Mouse (Mus musculus) embryonic fibroblast, embryonic 13.5 days (primary cell): ENCODE results near the gene Naif1. TPM values are rescaled to one million over a fixed set of nuclear protein-coding genes. Genes with fewer than 3 reads are reported as not detected.

ENCODE experiments used
- H3K27ac ChIP-seq: 2 replicates; pipeline ENCODE4 v1.5.1; 2012; ENCODE audit warnings: low read length, control low read depth, inconsistent platforms; ENCODE audit not compliant: insufficient read depth
- H3K4me1 ChIP-seq: 2 replicates; pipeline ENCODE4 v1.6.1; 2011; ENCODE audit warnings: low read length; ENCODE audit not compliant: control insufficient read depth, insufficient read depth
- H3K4me3 ChIP-seq: 2 replicates; pipeline ENCODE4 v1.5.1; 2011; ENCODE audit warnings: mild to moderate bottlenecking, control low read depth, low read length; ENCODE audit not compliant: insufficient read depth
- CTCF ChIP-seq: IDR thresholded peaks from 2 replicates; pipeline ENCODE4 v1.5.1; 2011; ENCODE audit warnings: mild to moderate bottlenecking, control low read depth, low read length, moderate library complexity, borderline replicate concordance; ENCODE audit not compliant: insufficient read depth
- POLR2A ChIP-seq: IDR thresholded peaks from 2 replicates; pipeline ENCODE4 v1.6.1; 2011; ENCODE audit warnings: low read depth, mild to moderate bottlenecking, control low read depth, low read length, moderate library complexity
- polyA plus RNA-seq: library from polyadenylated mRNA; stranded (reverse); fragments of >200 nt; gene quantifications from 2 replicates; pipeline ENCODE4 v1.2.4, GENCODE M21; 2011; ENCODE audit warnings: low read depth; ENCODE audit not compliant: missing spikeins, insufficient read length

The Naif1 gene
- polyA plus RNA-seq, 1 experiment: 3.8 TPM

DNA sequence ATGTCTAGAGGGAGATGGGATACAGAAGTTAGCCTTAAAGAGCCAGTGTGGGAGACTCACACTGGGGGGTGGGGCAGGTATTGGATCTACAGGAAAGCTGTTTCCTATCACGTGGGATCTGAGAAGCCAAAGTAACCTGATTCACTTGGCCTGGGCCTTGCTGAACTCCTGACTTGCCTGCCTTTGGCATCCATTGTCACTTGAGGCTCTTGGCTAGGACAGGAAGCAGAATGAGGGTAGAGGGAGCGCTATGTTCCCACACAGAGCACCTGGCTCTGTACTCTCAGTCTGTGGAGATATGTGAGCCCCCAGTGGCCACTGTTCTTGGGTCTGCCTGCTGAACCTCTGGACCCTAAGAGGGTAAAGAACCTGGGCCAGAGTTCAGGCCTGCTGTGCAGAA is 33.7 kb upstream of the Naif1 start:
- Histone ChIP-seq H3K4me3 (no peak overlapping the region), H3K4me1 (no peaks in the 10 kb centered on the region), H3K27ac (no peak overlapping the region)
- TF ChIP-seq POLR2A: no peak
- no peak for TF ChIP-seq CTCF

DNA sequence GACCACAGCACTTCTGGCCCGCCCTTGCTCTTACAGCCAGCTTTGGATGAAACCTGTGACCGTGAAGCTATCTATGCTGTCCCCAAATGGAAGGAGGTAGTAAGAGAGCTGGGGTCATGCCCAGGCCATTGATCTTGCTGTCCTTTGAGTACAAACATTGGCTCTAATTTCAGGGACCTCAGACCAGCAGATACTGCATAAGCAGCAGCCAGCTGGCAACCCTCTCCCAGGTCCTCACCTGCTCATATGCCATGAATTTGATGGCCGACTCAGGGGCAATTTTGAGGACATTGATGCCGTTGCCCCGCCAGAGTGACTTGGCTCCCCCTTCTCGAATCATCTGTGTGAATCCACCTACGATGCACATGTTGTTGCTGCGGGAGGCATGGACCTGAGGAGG is 32.8 kb upstream of the Naif1 start:
- no peak overlapping the region for H3K27ac ChIP-seq
- H3K4me1 ChIP-seq: peaks cover 1% of the 10 kb centered on the region
- H3K4me3 ChIP-seq: no peak overlapping the region
- TF ChIP-seq POLR2A (no peak), CTCF (no peak)

DNA sequence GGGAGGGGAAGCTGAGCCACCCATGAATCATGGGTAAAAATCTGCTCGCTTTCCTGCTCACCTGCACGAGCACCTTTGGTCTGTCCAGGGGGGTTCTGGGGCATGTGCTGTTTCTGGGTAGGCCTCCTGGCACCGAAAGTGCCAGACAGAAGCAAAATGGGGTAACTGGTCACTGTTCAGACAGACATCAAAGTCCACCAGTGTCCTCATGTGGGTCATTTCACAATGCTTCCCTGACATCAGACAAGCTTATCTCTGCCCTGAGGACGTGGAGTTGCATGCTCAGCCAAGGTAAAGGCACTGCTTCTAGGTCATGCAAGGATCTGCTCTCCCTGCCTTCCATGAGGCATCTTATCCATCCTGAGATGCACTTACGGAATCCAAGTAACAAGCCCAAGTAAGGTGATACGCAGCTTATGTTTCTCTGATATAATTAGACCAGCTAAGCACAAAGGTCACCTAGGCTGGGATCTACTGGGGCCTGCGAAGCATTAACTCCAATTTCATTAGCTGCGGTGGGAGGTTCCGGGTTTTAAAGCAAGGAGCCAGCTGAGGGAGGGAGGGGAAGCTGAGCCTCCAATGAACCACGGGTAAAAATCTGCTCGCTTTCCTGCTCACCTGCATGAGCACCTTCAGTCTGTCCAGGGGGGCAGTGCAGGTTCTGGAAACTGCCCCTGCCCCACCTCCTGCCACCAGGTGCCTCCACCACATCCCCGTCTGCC is 31.7 kb upstream of the Naif1 start:
- Histone ChIP-seq H3K27ac (no peak overlapping the region), H3K4me1 (peaks cover 8% of the 10 kb centered on the region), H3K4me3 (no peak overlapping the region)
- TF ChIP-seq POLR2A (no peak), CTCF (no peak)

DNA sequence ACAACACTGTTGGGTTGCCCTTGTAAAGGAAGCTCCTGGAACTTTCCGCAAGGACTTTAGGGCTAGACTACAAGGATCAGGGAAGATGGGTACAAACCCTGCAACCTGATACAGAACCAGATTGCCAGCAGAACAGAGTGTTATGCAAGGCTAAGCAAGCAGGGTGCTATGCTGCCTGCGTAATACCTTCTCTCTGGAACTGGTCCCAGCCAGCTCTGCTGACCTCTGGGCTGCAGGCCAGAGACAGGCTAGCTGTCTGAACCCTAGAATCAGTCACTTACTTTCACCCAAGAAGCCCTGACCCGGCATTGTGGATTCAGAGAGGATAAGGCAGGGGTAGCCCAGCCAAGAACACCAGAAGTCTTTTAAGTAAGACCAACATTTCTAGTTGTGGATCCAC is 30.9 kb upstream of the Naif1 start:
- TF ChIP-seq CTCF (no peak), POLR2A (no peak)
- peaks cover 9% of the 10 kb centered on the region for H3K4me1 ChIP-seq
- H3K4me3 ChIP-seq: no peak overlapping the region
- H3K27ac ChIP-seq: no peak overlapping the region

DNA sequence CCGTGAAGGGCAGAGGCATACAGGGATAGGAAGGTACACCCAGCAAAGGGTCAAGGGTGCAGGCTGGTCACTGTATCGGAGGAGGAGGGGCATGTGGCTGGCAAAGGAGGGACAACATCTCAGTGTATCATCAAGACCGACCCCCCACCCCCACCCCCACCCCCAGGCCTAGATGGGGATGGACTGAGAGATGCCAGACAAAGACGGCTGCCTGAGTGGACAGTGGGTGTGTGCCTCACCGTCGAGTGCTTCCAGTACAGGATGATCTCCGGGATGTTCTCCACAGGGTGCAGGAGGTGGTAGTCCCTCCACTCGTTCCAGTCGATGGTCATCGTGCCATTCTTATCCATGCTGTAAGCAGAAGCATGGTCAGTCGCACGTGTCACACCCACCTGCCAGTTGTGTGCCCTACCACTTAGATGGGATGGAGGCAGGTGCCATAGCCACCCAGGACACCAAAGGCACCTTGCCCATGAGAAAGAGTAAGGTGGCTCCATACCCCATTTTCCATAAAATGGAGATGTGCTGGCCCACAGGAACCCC is 30.1 kb upstream of the Naif1 start:
- peaks cover 14% of the 10 kb centered on the region for H3K4me1 ChIP-seq
- no peak overlapping the region for H3K27ac ChIP-seq
- no peak overlapping the region for H3K4me3 ChIP-seq
- TF ChIP-seq POLR2A (no peak), CTCF (no peak)

DNA sequence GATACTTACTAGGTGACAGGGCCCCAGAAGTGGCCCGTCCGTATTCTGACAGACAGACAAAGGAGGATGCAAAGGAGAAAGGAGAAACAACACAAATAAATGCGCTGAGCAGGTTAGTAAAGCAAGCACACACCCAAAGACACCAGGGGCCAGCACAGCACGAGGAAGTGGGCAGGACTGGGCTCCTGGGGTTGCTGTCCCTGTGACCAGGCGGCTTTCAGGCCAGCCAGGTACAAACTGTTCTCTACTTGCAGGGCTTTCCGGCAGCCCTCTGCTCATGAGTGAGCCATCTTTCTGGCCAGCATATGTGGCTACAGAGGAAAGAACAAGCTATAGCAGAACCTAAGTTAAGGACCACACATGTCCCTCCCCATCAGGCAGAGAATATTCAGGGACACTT is 29.6 kb upstream of the Naif1 start:
- no peak for TF ChIP-seq POLR2A
- H3K4me1 ChIP-seq: peaks cover 14% of the 10 kb centered on the region
- H3K4me3 ChIP-seq: no peak overlapping the region
- H3K27ac ChIP-seq: no peak overlapping the region

DNA sequence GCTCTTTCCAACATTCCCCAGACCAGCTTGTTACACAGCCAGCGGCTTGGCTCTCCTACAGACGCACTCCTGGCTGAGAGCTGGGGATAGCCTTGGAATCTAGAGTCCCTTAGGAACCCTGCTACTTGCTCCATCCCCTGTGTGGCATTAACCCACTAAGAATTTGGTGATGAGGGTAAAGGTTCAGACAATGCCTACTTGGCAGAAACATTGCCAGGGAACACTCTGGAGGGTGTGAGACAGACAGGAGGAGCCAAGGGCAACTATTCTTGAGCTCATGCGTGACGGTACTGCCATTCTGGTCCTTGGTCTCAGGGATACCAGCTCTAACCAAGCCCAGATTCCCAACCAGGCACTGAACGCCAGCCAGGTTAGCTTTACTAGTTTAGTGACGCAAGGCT is 28.4 kb upstream of the Naif1 start:
- Histone ChIP-seq H3K4me1 (peaks cover 14% of the 10 kb centered on the region), H3K27ac (no peak overlapping the region), H3K4me3 (no peak overlapping the region)
- TF ChIP-seq POLR2A (no peak), CTCF (no peak)

DNA sequence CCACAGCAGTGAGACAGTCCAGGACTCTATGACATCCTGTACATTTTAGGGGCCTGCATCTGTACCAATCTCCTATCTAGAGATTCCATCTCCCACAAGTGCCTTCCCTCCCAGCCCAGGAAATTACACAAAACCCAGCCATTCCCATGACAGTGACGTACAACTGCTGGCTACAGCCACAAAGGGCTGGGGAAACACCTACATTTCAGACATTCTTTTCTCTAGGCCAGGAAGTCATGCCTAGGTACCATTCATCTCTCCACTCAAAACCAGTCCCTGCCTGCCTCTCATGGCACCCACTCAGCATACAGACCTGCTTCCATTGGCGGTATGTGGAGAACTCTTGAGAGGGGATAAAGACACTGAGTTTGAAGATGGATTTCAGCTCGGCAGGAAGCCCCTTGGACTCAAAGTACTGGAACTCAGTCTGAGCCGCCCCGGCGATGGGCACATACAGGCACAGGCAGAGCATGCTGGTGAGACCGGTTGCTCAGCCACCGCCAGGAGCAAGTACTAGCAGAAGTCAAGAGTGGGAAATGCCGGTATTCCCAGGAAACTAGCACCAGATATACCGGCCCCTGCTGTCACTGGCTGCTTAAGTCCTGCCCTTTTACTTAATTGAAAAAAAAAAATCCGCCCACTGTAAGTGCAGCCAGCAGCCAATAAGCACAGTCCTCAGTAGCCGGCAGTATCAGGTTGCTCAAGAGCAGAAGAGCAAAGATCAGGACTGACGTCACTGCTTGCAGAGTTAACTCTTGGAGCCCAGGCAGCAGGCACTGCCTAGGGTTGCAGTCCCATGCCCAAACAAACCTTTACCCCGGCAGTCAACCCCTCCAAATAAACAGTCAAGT is 26.6 kb upstream of the Naif1 start:
- TF ChIP-seq POLR2A (peak; percentile 75), CTCF (no peak)
- Histone ChIP-seq H3K4me1 (peaks cover 18% of the 10 kb centered on the region), H3K4me3 (peak overlapping the region; percentile 53), H3K27ac (peak overlapping the region; percentile 82)

DNA sequence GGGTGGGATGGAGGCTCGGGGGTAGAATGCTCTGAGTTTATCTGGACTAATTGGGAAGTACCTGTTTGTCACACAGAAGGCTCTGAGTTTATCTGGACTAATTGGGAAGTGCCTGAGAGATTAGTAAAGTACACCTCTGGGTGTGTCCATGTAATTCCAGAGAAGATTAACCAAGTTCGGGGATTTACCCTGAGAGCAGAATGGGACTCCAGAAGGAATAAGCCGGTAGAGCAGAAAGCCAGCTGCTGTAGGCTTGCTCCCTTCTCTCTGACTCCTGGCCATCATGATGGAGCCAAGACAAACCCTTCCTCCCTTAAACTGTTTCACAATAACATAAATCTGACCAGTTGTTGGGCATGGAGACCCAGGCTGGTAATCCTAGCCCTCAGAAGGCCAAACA is 25.5 kb upstream of the Naif1 start:
- TF ChIP-seq CTCF (no peak), POLR2A (no peak)
- Histone ChIP-seq H3K27ac (peak overlapping the region; percentile 82), H3K4me3 (no peak overlapping the region), H3K4me1 (peaks cover 21% of the 10 kb centered on the region)

DNA sequence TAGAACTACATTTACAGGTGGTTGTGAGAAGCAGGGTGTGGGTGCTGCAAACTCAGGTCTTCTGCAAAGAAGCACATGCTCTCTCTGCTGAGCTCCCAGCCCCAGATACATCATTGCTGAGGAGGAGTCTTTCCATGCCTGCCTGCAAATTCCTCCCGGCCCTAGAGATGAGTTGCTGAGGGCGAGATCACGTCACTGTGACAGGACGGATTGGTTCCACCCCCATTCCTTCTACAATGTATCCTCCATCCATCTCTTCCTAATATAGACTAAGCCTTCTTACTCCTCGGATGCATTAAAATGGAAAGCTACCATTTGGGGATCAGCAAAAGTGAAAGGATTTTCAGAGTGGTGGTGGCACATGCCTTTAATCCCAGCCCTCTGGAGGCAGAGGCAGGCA is 24.7 kb upstream of the Naif1 start:
- H3K4me1 ChIP-seq: peaks cover 21% of the 10 kb centered on the region

More for the DNA sequence above, 24.7 kb upstream of the Naif1 start:
- H3K27ac ChIP-seq: peak overlapping the region; percentile 82; the same call in 1 of the 2 replicates
- TF ChIP-seq POLR2A (no peak), CTCF (no peak)
- H3K4me3 ChIP-seq: no peak overlapping the region
